Mouse (Mus musculus): ENCODE data around the gene Ksr1.

Ksr1 gene

GRCm38 (mm10) chr11:79122556-79122955 lies 23.7 kb downstream of the Ksr1 start:
- no peak for DNase-seq

DNA sequence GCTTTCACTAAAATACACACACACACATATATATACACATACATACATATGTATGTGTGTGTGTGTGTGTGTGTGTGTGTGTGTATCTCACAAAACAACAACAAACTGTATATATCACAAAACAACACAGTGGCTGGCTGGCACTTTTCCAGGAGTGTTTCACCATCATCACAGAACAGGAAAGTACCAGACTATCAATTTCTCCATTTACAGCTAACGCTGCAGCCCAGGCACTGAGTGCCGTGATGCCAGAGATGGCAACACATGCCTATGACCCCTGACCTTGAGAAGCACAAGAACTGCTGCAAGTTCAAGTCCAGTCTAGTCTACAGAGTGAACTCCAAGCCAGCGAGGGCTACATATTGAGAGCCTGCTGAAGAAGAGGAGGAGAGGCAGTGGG lies 26.1 kb downstream of the Ksr1 start:
- no peak for DNase-seq

DNA sequence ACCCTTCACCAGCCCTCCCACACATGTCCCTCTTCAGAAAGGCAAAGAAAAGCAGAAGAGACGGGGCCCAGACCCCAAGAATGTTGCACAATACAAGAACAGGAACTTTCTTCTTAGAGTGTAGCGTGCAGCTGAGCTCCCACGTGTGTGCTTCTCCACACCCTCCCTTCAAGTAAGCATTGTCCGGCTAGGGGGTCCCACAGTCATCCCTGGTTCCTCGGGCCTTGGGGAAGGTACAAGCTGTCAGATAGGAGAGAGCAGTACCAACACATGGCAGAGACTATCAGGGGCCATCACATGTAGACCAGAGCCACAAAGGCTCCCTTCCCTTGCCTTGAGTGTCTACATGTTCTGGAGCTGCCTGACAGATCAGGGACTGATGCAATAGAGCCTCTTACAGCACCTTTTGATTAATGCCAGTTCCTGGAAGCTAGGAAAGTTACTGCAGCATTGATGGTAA lies 27.3 kb downstream of the Ksr1 start:
- no peak for DNase-seq

DNA sequence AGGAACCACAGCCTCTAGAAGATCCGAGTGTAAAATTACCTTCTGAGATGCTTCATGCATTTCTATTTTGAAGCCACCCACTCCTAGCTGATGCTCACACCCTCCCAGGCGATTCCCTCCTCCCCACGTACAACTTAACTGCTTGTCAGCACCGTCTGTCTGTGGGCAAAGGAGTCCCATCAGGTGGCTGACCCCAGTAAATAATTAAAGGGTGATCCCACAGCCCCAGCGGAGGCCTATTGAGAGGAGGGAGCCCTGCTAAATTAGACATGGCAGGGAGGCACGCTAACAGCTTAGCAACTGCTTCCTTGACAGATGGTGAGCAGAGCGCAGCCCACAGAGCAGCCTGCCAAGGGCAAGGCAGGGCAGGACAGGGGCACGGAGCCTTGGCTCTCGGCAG lies 29.5 kb downstream of the Ksr1 start:
- DNase-seq: peak; percentile 52

- no peak for DNase-seq
Measured at GRCm38 (mm10) chr11:79115659-79116058, 30.5 kb downstream of the Ksr1 start.

- no peak for DNase-seq
Measured at GRCm38 (mm10) chr11:79114061-79114460, 32.1 kb downstream of the Ksr1 start.

DNA sequence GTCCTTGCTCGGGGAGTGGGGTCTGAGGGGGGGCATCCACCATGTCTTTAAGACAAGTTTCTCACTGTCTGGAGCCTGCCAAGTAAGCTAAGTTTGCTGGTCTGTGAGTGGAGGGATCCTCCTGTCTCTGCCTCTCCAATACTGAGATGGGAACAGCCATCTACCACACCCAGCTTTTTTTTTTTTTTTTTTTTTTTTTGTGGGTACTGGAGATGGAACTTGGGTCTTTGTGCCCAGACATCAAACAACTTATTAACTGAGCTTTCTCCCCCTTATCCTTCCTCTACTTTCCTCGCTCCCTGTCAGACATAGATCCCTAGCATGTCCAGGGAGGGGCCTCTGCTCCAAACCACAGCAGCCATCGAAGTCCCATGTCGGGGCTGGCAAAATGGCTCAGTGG lies 32.8 kb downstream of the Ksr1 start:
- DNase-seq: no peak

DNA sequence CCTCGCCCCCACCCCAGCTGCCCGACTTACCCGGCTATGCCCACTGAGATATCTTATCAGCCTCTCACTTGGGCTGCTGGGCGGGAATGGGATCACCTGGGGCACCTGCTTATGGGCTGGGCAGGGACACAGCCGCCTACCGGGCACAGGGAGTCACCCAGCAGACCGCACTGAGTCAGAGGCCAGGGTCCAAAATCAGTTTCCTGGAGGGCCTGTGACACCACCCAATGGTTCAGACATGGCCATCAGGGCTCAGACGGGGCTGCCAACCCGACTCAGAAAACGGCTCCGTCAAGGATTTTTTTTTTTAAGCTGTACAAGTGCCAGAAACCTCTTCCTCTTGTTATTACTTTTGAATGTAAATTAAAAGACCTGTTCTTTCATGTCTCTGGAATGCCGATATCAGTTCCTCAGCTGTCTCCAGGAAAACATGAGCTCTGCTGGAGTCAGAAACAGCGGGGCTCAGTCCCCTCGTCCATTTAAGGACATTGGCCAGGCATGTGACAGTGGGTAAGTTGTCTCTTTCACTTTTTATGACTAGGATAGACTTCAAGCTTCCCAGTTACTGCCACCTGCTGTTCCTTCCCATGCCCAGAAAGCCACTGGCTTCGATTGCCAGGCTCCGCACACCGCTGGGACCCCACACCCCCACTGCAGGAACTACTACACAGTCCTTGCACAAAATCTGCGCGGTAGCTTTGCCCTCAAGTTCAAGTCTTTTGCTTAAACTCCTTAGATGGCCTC lies 33.5 kb downstream of the Ksr1 start:
- no peak for DNase-seq

DNA sequence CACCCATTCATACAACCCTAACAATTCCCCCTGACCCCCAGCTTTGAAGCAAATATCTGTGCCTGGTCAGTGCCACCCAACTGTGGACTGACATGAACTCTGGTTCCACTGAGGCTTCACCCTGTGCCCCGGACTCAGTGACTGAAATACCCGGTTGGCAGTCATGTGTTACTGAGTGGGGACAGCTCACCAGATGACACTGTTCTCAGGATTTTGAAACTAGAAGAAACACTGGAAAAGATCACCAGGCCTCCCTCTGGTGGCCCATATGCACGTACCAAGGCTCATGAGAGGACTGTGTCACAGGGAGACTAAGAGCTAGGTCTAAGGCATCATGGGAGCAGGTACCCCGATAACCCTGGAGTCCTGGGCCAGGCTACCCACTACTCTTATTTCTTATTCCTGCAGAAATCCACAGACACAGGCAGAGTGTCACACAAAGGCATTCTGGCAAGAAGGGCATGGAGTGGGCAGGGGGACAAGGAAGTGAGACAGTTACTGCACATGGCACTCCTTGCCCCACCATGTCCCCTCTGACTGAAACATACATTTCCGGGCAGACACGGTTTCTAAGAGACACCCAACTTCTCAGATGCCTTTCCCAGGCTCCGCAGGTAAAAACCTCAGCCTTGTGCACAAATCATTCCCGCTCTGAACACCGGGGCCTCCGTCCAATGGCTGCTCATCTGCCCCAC lies 34.2 kb downstream of the Ksr1 start:
- DNase-seq: no peak

DNA sequence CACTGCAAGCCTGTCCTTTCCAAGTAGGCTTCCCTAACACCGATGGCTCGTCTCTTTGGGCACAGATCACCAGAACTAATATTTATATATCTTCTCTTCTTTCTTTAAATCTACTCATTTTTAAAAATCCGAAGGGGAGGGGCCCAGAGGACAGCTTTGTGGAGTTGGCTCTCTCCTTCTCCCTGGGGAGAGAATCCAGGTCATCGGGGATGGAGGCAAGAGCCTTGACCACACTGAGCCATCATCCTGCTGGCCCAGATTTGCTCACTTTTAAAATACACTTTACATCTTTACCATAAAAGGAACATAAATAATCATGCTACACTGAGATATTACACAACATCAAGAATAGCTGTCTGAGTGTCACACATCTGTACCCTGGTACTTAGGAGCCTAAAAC lies 35.8 kb downstream of the Ksr1 start:
- no peak for DNase-seq

- no peak for DNase-seq
Measured at GRCm38 (mm10) chr11:79107934-79108333, 38.3 kb downstream of the Ksr1 start.

DNA sequence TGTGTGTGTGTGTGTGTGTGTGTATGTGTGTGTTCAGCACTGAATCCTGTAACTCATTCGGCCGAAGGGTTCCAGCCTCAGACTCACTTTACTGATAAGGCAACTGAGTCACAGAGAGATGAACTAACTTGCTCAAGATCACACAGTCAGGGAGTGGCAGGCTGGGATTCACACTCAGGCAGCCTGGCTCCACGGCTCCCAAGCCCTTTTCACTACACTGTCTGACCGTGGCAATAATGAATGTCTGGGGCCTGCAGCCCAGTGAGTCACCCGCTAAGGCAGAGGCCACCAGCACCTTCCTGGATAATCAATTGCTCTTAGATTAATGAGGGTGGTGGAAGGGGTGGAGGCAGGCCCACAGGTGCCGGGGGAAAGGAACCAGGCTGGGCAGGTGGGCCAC lies 41.2 kb downstream of the Ksr1 start:
- DNase-seq: no peak

- no peak for DNase-seq
Measured at GRCm38 (mm10) chr11:79104538-79104937, 41.7 kb downstream of the Ksr1 start.

DNA sequence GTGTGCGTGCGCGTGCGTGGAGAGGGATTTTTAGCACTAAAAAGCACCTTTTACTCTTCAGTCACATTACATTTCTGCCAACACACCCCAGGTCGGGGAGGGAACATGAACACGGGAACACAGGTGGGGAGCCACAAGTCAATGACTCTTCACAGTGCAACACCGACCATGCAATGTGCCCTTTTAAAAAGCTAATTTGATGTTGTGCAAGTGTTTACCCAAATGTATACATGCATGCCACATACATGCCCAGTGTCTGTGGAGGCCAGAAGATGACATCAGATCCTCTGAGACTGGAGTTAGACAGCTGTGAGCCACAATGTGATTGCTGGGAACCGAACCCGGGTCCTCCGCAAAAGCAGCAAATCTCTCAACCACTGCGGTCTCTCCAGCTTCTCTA lies 42.1 kb downstream of the Ksr1 start:
- no peak for DNase-seq

- DNase-seq: no peak
Measured at GRCm38 (mm10) chr11:79103461-79103869, 42.7 kb downstream of the Ksr1 start.

- no peak for DNase-seq
Measured at GRCm38 (mm10) chr11:79102280-79102679, 43.9 kb downstream of the Ksr1 start.

GRCm38 (mm10) chr11:79101568-79101967 lies 44.6 kb downstream of the Ksr1 start:
- DNase-seq: no peak

DNA sequence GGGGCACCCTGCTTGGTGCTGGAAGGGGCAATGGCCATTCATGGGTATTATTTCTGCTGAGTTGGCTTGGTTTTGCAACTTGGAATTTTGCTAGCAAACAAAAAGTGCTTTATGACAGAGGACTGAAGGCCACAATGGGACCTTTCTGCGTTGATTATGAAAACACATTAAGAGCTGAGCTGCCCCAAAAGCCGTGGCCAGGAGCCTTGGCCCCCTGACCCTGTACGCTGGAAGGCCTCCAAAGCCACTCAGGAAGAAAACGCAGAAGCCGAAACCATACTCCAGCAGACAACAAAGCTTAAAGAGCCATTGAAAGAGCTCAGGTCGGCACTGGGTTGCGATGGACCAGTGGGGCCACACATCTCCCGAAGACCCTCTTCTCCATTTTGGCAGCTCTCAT lies 47.2 kb downstream of the Ksr1 start:
- no peak for DNase-seq

GRCm38 (mm10) chr11:79097736-79098135 lies 48.5 kb downstream of the Ksr1 start:
- no peak for DNase-seq

DNA sequence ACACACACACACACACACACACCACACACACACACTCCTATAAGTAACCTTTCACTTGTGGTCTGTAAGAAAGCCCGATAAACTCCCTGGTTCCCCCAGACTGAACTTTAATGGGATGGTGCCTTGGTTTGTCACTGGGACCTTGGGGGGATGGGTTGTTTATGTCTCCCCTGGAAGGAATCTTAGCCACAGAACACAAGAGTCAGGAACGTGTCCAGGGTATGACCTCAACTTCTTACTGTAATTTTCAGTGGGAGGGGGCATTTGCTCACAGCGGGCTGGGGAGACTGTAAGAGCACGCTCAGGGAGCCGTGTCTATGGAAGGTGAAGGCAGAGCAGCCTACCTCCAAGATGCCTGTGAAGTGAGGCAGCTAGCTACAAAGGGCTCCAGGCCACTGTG lies 49.5 kb downstream of the Ksr1 start:
- no peak for DNase-seq

DNA sequence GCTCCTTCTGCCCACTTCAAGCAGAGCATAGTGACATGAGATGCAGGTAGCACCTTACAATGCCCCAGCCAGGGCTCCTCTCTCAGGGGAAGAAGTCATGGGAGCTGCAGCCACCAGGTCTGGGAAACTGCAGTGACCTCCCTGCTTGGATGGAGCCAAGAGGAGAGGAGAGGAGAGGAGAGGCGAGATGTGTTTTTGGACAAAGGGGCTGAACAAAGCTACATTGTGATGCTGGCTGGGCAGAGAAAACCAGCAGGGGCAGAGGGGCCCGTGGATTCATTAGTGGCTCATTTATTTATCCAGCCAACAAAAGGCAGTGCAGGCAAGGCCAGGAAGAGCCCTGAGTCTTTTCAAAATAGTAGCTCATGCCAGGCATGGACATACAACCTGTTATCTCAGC lies 50.5 kb downstream of the Ksr1 start:
- DNase-seq: no peak

DNA sequence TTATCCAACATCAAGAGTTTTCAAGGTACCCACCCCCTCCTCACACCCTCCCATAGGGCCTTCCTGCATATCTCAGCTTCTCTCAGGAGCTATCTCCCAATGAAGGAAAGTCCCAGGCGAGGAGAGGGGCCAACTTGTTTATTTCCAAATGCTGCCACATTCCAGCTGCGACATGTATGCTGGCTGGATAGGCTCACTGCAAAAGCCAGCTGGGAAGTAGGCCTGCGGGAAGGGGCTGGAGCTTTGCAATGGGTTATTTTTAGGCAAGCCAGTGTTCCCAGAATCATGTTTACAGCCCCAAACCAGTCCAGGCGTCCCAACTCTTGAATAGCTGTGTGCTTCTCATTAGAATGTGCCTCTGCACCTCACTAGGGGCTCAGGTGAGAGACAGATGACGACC lies 51.5 kb downstream of the Ksr1 start:
- DNase-seq: no peak

DNA sequence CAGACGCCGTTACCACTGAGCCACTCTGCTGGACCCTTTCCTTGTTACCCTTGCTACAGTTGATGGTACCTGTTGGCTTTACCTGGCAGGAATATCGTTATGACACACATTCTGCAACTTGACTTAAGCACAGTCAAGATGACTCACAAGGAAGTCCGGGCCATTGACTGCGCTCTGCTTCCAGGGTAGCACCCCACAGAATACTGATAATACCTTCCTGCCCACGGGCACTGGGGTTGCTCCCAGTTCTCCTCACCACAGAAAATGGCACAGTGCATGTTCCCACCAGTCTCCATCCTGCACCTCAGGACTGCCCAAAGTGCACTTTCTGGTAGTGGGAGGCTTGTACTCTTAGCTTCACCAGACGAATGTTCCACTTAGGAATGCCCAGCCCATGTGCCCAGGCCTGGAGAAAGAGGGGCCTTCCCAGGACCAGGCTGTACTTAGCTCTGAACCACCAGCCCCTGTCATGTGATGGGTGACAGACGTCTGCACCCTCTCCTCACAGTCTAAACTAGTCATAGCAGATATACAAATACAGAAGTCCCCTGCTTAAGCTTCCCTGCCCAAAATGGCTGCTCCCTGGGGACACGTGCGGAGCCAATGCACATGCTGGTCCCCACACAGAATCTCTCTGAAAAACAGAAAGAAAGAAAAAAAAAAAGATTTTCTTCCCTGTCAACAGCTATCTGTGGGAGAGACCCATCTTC lies 52.1 kb downstream of the Ksr1 start:
- DNase-seq: no peak

DNA sequence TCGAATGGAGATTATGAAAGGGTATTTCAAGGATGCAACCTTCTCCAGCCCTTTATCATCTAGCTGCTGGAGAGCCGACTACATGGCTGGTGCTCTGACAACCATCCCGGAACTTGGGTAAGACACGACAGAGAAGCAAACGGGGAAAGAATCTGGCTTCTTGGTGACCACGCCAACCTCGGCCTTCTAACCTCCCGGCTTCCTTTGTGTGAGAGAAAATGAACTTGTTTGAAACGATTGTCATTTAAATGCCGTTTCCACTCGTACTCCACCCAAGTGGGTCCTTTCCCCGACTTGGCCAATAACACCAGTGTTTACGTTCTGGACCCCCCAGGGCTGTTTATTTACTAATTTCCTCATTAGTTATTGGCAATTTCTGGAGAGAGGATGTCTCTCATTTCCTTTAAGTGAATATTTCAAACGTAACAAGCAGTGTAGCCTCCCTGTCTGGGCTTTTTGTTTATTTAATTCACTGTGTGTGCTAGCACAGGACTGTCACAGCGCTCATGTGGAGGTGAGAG lies 52.8 kb downstream of the Ksr1 start:
- no peak for DNase-seq

Measured in cerebellum, adult 8-10 months (tissue).